Mouse (Mus musculus): ENCODE measurements at regions not wholly inside any gene's neighbourhood (a gene's known extent, or its start where the extent isn't known, plus 50 kb on each side); places are given as distances from the start of the nearest gene placed in this dataset.
A peak's percentile ranks its signal among the peaks of the same experiment; 100 is the strongest.

DNA sequence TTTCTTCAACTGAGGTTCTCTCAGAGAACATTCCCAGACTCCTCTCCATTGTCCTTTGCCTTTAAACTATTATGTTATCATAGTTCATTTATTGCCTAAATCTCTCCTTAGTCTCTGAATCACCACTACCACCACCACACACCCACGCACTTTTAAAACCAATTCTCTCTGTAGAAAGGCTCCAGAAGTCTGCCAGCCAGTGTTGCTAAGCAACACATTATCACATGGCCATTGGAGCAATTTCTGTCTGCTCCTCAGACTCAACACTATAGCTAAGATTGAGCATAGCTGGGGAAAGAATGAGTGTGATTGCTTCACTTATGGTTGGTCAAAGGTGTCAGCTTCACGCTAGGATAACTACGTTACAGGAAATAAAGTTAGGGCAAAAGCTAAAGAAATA lies 59.3 kb downstream of the Trap1a start:
- no peaks in the 10 kb centered on the region for H3K9me3 ChIP-seq (ENCODE audit: control insufficient read depth, low read length)
- no peak overlapping the region for H3K9ac ChIP-seq (ENCODE audit: low read length)
- H3K27ac ChIP-seq (ENCODE audit: low read depth), result no peak overlapping the region
- no peaks in the 10 kb centered on the region for H3K36me3 ChIP-seq (ENCODE audit: control insufficient read depth, insufficient read depth, low read length)
- 66% methylated on average over 3 of the region's 3 CpGs for WGBS
- no peak overlapping the region for H3K4me3 ChIP-seq (ENCODE audit: low read depth, low read length)
- H3K27me3 ChIP-seq (replicated peaks; ENCODE audit: control insufficient read depth, insufficient read depth, low read length), result 0 out of 2 replicates have a peak, but pooled peaks cover 3% of the 10 kb centered on the region
- H3K4me2 ChIP-seq (ENCODE audit: low read length), result no peak overlapping the region
- no peak for DNase-seq (ENCODE audit: low spot score)
- H3K4me1 ChIP-seq (replicated peaks; ENCODE audit: control insufficient read depth, insufficient read depth, low read length), result no peaks in the 10 kb centered on the region
- ATAC-seq (replicated peaks; ENCODE audit: low FRiP score, low TSS enrichment, low read depth), result no peak

- Histone ChIP-seq H3K9me3 (ENCODE audit: control insufficient read depth, low read length) (no peaks in the 10 kb centered on the region), H3K4me2 (ENCODE audit: low read length) (no peak overlapping the region), H3K4me1 (replicated peaks; ENCODE audit: control insufficient read depth, insufficient read depth, low read length) (no peaks in the 10 kb centered on the region), H3K4me3 (ENCODE audit: low read depth, low read length) (no peak overlapping the region), H3K27ac (ENCODE audit: low read depth) (no peak overlapping the region), H3K36me3 (ENCODE audit: control insufficient read depth, insufficient read depth, low read length) (no peaks in the 10 kb centered on the region), H3K9ac (ENCODE audit: low read length) (no peak overlapping the region), H3K27me3 (replicated peaks; ENCODE audit: control insufficient read depth, insufficient read depth, low read length) (no peaks in the 10 kb centered on the region)
- DNase-seq (ENCODE audit: low spot score) (peak; percentile 80), ATAC-seq (replicated peaks; ENCODE audit: low FRiP score, low TSS enrichment, low read depth) (no peak)
- WGBS, result 56% methylated on average over 6 of the region's 6 CpGs
Observed at GRCm38 (mm10) chrX:139416701-139417100, 63.5 kb upstream of the D330045A20Rik start.

DNA sequence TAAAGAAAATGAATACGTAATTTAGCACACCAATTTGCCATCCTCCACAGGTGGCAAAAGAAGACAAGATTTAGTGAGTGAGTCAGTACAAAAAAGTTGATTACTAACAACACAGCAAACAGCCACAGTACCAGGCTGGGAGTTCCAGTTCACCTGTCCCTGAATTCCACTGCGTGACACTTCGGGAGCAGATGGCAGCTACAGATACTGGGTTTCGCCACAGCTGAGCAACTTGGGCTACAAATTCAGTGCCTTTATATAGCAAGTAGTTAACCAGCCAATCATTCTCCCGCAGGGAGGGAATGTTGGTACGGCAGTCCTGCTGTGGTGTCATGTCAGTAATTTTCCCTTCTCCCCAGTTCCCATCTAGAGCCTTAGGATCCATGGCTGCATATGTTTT lies 60.3 kb upstream of the D330045A20Rik start:
- ATAC-seq (replicated peaks; ENCODE audit: low FRiP score, low TSS enrichment, low read depth) (no peak), DNase-seq (ENCODE audit: low spot score) (no peak)
- Histone ChIP-seq H3K4me1 (replicated peaks; ENCODE audit: control insufficient read depth, insufficient read depth, low read length) (no peaks in the 10 kb centered on the region), H3K27ac (ENCODE audit: low read depth) (no peak overlapping the region), H3K4me2 (ENCODE audit: low read length) (no peak overlapping the region), H3K36me3 (ENCODE audit: control insufficient read depth, insufficient read depth, low read length) (no peaks in the 10 kb centered on the region), H3K27me3 (replicated peaks; ENCODE audit: control insufficient read depth, insufficient read depth, low read length) (no peaks in the 10 kb centered on the region), H3K9ac (ENCODE audit: low read length) (no peak overlapping the region), H3K4me3 (ENCODE audit: low read depth, low read length) (no peak overlapping the region), H3K9me3 (ENCODE audit: control insufficient read depth, low read length) (no peaks in the 10 kb centered on the region)
- 87% methylated on average over 6 of the region's 6 CpGs for WGBS

DNA sequence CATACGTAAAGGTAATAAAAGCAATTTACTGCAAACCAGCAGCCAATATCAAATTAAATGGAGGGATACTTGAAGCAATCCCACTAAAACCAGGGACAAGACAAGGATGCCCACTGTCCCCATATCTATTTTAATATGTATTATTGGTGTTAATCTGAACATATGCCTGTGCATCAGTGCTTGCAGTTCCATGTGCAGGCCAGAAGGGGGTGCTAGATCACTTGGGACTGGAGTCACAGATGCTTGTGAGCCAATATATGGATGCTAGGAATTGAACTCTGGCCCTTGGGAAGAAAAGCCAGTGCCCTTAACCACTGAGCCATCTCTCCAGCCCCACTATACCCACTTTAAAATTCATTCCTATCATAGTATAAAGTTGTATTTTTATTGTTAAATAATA lies 55.9 kb upstream of the D330045A20Rik start:
- Histone ChIP-seq H3K9me3 (ENCODE audit: control insufficient read depth, low read length) (no peaks in the 10 kb centered on the region), H3K4me3 (ENCODE audit: low read depth, low read length) (no peak overlapping the region), H3K9ac (ENCODE audit: low read length) (no peak overlapping the region), H3K27me3 (replicated peaks; ENCODE audit: control insufficient read depth, insufficient read depth, low read length) (no peaks in the 10 kb centered on the region), H3K27ac (ENCODE audit: low read depth) (no peak overlapping the region), H3K4me2 (ENCODE audit: low read length) (no peak overlapping the region), H3K36me3 (ENCODE audit: control insufficient read depth, insufficient read depth, low read length) (no peaks in the 10 kb centered on the region), H3K4me1 (replicated peaks; ENCODE audit: control insufficient read depth, insufficient read depth, low read length) (no peaks in the 10 kb centered on the region)
- ATAC-seq (replicated peaks; ENCODE audit: low FRiP score, low TSS enrichment, low read depth) (no peak), DNase-seq (ENCODE audit: low spot score) (no peak)
- WGBS, result 93% methylated on average over 1 of the region's 1 CpGs
